Mouse (Mus musculus) embryonic fibroblast, embryonic 13.5 days (primary cell): ENCODE measurements around the gene Mthfr. TPM values are rescaled to one million over a fixed set of nuclear protein-coding genes. Genes with fewer than 3 reads are reported as not detected.

Source experiments
- H3K27ac ChIP-seq: 2 replicates; pipeline ENCODE4 v1.5.1; 2012; ENCODE audit warnings: low read length, control low read depth, inconsistent platforms; ENCODE audit not compliant: insufficient read depth
- H3K4me1 ChIP-seq: 2 replicates; pipeline ENCODE4 v1.6.1; 2011; ENCODE audit warnings: low read length; ENCODE audit not compliant: control insufficient read depth, insufficient read depth
- H3K4me3 ChIP-seq: 2 replicates; pipeline ENCODE4 v1.5.1; 2011; ENCODE audit warnings: mild to moderate bottlenecking, control low read depth, low read length; ENCODE audit not compliant: insufficient read depth
- CTCF ChIP-seq: IDR thresholded peaks from 2 replicates; pipeline ENCODE4 v1.5.1; 2011; ENCODE audit warnings: mild to moderate bottlenecking, control low read depth, low read length, moderate library complexity, borderline replicate concordance; ENCODE audit not compliant: insufficient read depth
- POLR2A ChIP-seq: IDR thresholded peaks from 2 replicates; pipeline ENCODE4 v1.6.1; 2011; ENCODE audit warnings: low read depth, mild to moderate bottlenecking, control low read depth, low read length, moderate library complexity
- polyA plus RNA-seq: library from polyadenylated mRNA; stranded (reverse); fragments of >200 nt; gene quantifications from 2 replicates; pipeline ENCODE4 v1.2.4, GENCODE M21; 2011; ENCODE audit warnings: low read depth; ENCODE audit not compliant: missing spikeins, insufficient read length

Gene Mthfr
- polyA plus RNA-seq, 1 experiment = 45.1 TPM

DNA sequence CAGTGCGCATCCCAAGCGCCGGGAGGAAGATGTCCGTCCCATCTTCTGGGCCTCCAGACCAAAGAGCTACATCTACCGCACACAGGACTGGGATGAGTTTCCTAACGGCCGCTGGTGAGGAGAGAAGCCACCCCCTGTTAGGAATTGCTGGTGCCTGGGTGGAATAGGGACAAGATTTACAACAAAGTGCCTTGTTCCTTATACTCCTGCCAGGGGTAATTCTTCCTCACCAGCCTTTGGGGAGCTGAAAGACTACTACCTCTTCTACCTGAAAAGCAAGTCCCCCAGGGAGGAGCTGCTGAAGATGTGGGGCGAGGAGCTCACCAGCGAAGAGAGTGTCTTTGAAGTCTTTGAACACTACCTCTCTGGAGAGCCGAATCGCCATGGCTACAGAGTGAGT lies 13.0 kb downstream of the Mthfr start:
- Histone ChIP-seq H3K4me3 (no peak overlapping the region), H3K27ac (no peak overlapping the region), H3K4me1 (no peaks in the 10 kb centered on the region)
- no peak for TF ChIP-seq POLR2A
- no peak for TF ChIP-seq CTCF

- no peak overlapping the region for H3K4me3 ChIP-seq
- no peak for TF ChIP-seq CTCF
- no peak for TF ChIP-seq POLR2A
- no peak overlapping the region for H3K27ac ChIP-seq
- H3K4me1 ChIP-seq = no peaks in the 10 kb centered on the region
Measured at GRCm38 (mm10) chr4:148052976-148053375, 14.1 kb downstream of the Mthfr start.

DNA sequence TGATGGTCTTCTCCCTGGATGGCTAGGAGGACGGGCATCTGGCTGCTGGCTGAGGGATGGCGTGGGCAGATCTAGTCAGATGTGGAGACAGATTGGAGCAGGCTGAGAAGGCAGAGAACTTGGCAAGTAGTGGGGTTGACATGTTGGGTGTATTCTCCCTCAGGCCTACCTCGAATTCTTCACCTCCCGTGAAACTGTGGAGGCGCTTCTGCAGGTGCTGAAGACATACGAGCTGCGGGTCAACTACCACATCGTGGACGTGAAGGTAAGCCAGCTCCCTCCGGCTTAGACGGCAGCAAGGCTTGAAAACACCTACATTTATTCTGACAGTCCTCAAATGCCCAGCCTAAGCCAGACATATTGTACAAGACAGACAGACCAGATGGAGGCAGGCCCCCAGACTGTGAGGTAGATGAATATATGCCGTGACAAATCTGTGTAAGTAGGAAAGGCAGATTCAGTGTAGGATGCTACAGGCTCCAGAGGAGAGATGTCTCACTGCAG lies 14.6 kb downstream of the Mthfr start:
- no peak for TF ChIP-seq POLR2A
- no peak for TF ChIP-seq CTCF
- H3K4me3 ChIP-seq = no peak overlapping the region

GRCm38 (mm10) chr4:148054961-148055695 lies 16.3 kb downstream of the Mthfr start:
- Histone ChIP-seq H3K27ac (no peak overlapping the region), H3K4me3 (no peak overlapping the region), H3K4me1 (no peaks in the 10 kb centered on the region)
- TF ChIP-seq POLR2A (no peak), CTCF (no peak)

More for the DNA sequence above, 14.6 kb downstream of the Mthfr start:
- Histone ChIP-seq H3K4me1 (no peaks in the 10 kb centered on the region), H3K27ac (no peak overlapping the region)

GRCm38 (mm10) chr4:148056246-148056645 lies 17.4 kb downstream of the Mthfr start:
- H3K4me1 ChIP-seq = no peaks in the 10 kb centered on the region
- H3K27ac ChIP-seq = no peak overlapping the region
- no peak for TF ChIP-seq POLR2A
- no peak for TF ChIP-seq CTCF
- no peak overlapping the region for H3K4me3 ChIP-seq

GRCm38 (mm10) chr4:148056801-148057200 lies 17.9 kb downstream of the Mthfr start:
- no peak overlapping the region for H3K27ac ChIP-seq
- no peak for TF ChIP-seq POLR2A
- no peak for TF ChIP-seq CTCF
- H3K4me1 ChIP-seq = no peaks in the 10 kb centered on the region
- H3K4me3 ChIP-seq = no peak overlapping the region

GRCm38 (mm10) chr4:148057661-148058209 lies 18.9 kb downstream of the Mthfr start:
- Histone ChIP-seq H3K27ac (no peak overlapping the region), H3K4me1 (no peaks in the 10 kb centered on the region), H3K4me3 (no peak overlapping the region)
- TF ChIP-seq CTCF (no peak), POLR2A (no peak)

DNA sequence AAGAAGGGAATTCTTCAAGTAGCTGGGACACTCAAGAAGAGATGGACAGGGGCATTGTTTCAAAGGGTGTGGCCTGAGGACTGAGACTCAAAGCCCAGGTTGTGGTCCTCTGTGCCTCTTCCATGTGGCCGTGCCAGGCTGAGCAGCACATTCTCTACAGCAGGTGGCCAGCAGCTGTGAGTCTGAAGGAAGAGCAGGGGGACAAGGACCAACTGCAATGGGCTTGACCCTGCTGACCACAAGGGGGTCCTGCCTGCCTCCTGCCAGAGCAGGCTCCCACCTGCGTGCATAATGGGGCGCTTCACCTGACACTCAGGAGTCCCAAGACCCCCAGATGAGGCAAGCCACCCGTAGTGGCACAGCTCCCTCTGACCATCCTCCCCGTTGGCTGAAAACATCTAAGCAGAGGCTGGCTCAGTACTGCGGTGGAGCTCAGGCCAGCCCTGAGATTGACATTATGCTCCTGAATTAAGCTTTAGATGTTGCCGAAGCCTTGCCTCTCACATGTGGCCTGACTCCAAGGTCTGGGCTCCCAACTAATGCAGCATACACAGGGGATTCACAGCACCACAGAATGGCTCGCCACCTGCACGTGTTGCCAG lies 19.4 kb downstream of the Mthfr start:
- Histone ChIP-seq H3K27ac (no peak overlapping the region), H3K4me1 (no peaks in the 10 kb centered on the region), H3K4me3 (no peak overlapping the region)
- TF ChIP-seq CTCF = no peak
- no peak for TF ChIP-seq POLR2A

GRCm38 (mm10) chr4:148058993-148059392 lies 20.1 kb downstream of the Mthfr start:
- no peaks in the 10 kb centered on the region for H3K4me1 ChIP-seq
- no peak overlapping the region for H3K4me3 ChIP-seq
- TF ChIP-seq POLR2A (no peak), CTCF (no peak)
- H3K27ac ChIP-seq = no peak overlapping the region
